Mouse (Mus musculus) liver, embryonic 14.5 days (tissue): ENCODE data around the gene Ms4a5.

ENCODE experiments used
- CTCF ChIP-seq: IDR thresholded peaks from 2 replicates; pipeline ENCODE4 v1.5.1; 2016; ENCODE audit warnings: antibody characterized with exemption, low read depth, control low read depth
- EP300 ChIP-seq: IDR thresholded peaks from 2 replicates; pipeline ENCODE4 v1.6.1; 2016; ENCODE audit warnings: antibody characterized with exemption, low read depth

GRCm38 (mm10) chr19:11321123-11321522 is 37.5 kb upstream of the Ms4a5 start:
- TF ChIP-seq CTCF (no peak), EP300 (no peak)
